Mouse (Mus musculus) lung, embryonic 16.5 days (tissue): Measurements from ENCODE around the gene Gm11020. TPM values are rescaled to one million over a fixed set of nuclear protein-coding genes. Genes with fewer than 3 reads are reported as not detected.

Experiments used
- ATAC-seq: fragments of 200-750 bp; cut with Nextera tagmentation; 2 replicates; pipeline ENCODE4 v1.8.0; 2017; ENCODE audit warnings: low read depth, mild to moderate bottlenecking, moderate library complexity
- H3K27ac ChIP-seq: fragments of 300-500 bp; sonication (generic); 2 replicates; pipeline ENCODE4 v1.5.1; 2014; ENCODE audit warnings: mild to moderate bottlenecking, control low read depth, low read length
- H3K27me3 ChIP-seq: fragments of 300-500 bp; sonication (generic); 2 replicates; pipeline ENCODE4 v1.6.1; 2014; ENCODE audit warnings: low read depth, low read length, mixed read lengths; ENCODE audit not compliant: control insufficient read depth, insufficient read depth
- H3K36me3 ChIP-seq: fragments of 300-500 bp; sonication (generic); 2 replicates; pipeline ENCODE4 v1.6.1; 2014; ENCODE audit warnings: low read length; ENCODE audit not compliant: control insufficient read depth, insufficient read depth
- H3K4me1 ChIP-seq: fragments of 300-500 bp; sonication (generic); replicated peaks from 2 replicates; pipeline ENCODE4 v1.6.1; 2014; ENCODE audit warnings: low read length, mixed read lengths; ENCODE audit not compliant: control insufficient read depth, insufficient read depth
- H3K4me2 ChIP-seq: fragments of 300-500 bp; sonication (generic); 2 replicates; pipeline ENCODE4 v1.6.1; 2014; ENCODE audit warnings: low read depth, low read length, control low read depth
- H3K4me3 ChIP-seq: fragments of 300-500 bp; sonication (generic); 2 replicates; pipeline ENCODE4 v1.5.1; 2014; ENCODE audit warnings: mild to moderate bottlenecking, low read length, control low read depth
- H3K9ac ChIP-seq: fragments of 300-500 bp; sonication (generic); 2 replicates; pipeline ENCODE4 v1.6.1; 2014; ENCODE audit warnings: low read length, control low read depth
- H3K9me3 ChIP-seq: fragments of 300-500 bp; sonication (generic); 2 replicates; pipeline ENCODE4 v1.6.1; 2016; ENCODE audit warnings: low read length; ENCODE audit not compliant: control insufficient read depth
- WGBS: fragments of 180-500 bp; shearing (Covaris S2); extraction: QIAGEN DNeasy Blood & Tissue Kit; methylation state at CpG from one replicate; pipeline ENCODE4 v1.1.7; 2014; 5-methylcytosine and 5-hydroxymethylcytosine counted together
- polyA plus RNA-seq: library from polyadenylated mRNA; unstranded; fragments of >200 nt; fragmentation: Nextera tagmentation; extraction: Ambion mirVana; gene quantifications from 2 replicates; pipeline ENCODE4 v1.2.1, GENCODE M21; 2015

The Gm11020 gene
- polyA plus RNA-seq, 1 experiment from 2014 or later, result not detected

DNA sequence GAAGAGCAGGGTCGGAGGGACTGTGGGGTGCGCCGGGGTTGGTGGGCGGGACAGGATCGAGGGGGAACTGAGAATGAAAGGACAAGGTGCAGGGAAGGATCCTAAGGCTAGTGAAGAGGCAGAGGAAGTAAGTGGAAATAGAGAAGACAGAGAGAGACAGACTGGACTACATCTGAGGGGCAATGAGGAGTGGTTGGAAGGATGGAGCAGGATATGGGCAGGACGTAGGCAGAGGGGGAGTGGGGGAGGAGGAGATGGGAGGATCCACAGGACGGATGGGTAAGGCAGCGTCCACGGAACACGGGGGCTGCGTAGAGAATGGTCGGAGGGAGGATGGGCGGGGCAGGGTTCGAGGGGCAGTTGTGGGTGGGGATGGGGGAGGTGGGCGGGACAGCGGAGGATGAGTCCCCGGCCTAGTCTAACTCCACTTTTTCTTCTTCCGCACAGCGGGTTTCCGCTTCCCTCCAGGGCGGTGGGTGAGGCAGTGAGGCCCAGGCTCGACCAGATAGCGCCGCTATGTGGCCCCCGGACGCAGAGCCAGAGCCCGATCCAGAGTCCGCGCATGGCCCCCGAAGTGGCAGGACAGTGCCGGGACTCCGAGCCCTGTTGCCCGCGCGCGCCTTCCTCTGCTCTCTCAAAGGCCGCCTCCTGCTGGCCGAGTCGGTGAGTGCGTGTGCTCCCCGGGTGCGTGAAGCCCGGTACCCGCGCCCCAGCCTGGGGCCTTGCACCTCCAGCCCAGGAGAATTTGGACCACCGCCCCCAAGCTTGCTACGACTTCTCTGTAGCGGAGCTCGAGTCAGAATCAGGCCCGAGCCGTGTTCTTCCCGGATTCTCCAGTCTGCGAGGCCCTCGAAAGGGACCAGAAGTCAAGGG is 19.1 kb downstream of the Gm11020 start:
- Histone ChIP-seq H3K4me1 (peaks cover 17% of the 10 kb centered on the region), H3K36me3 (peaks cover 2% of the 10 kb centered on the region; the same call in 1 of the 2 replicates), H3K27ac (peak overlapping the region; percentile 89), H3K27me3 (no peaks in the 10 kb centered on the region), H3K9me3 (no peaks in the 10 kb centered on the region; the same call in 1 of the 2 replicates), H3K4me2 (peak overlapping the region; percentile 81), H3K4me3 (peak overlapping the region; percentile 63), H3K9ac (peak overlapping the region; percentile 80)
- 2% methylated on average over 47 of the region's 54 CpGs for WGBS
- peak; percentile 85 for ATAC-seq

DNA sequence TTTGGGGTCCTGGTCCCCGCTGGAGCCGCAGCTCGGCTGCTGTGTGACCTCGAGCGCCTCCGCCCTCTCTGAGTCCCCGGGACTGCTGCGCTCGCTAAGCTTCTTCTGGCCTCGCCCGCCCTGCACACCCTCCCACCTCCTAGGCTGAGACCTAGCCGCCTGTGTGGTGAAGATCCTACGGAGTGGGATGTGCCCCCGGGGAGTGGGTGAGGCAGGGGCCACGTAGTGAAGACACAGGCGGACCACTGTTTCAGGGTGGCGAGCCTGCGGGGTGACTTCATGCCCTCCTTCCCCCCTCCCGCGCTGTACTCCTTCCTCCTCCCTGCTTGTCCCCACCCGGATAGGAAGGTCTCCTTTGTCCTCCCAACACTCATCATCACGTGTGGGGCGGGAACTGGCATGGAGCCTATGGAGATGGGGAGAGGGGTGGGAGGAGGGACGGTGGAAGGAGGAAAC is 19.8 kb downstream of the Gm11020 start:
- H3K4me2 ChIP-seq, result peak overlapping the region; percentile 81
- H3K36me3 ChIP-seq, result peaks cover 2% of the 10 kb centered on the region; the same call in 1 of the 2 replicates
- H3K4me3 ChIP-seq, result peak overlapping the region; percentile 63
- peak; percentile 69 for ATAC-seq
- H3K27ac ChIP-seq, result peak overlapping the region; percentile 89
- no peaks in the 10 kb centered on the region; the same call in 1 of the 2 replicates for H3K9me3 ChIP-seq
- H3K27me3 ChIP-seq, result no peaks in the 10 kb centered on the region
- H3K9ac ChIP-seq, result peak overlapping the region; percentile 80
- H3K4me1 ChIP-seq, result peaks cover 17% of the 10 kb centered on the region
- WGBS, result under 1% methylated on average over 24 of the region's 24 CpGs

DNA sequence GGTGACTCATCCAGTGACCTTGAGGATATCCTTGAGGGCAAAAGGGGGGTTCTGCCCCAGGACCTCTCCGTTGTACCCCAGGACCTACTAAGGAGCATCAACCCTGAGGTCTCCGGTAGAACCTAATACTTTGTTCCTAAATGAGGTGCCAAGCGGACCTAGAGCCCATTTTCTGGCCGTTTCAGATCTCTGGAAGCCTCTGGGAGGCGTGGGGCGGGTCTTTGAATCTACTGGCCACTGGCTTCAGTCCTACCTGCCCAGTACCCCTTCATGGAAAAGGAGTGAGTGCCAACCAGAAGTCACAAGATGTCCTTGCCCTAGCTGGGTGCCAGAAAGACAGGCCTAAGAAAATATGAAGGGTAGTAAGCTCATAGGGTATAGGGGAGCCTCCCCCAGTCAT is 20.3 kb downstream of the Gm11020 start:
- Histone ChIP-seq H3K27ac (peak overlapping the region; percentile 44), H3K4me3 (peak overlapping the region; percentile 63), H3K27me3 (no peaks in the 10 kb centered on the region), H3K4me1 (peaks cover 17% of the 10 kb centered on the region), H3K9me3 (no peaks in the 10 kb centered on the region; the same call in 1 of the 2 replicates), H3K9ac (peak overlapping the region; percentile 80; the same call in 1 of the 2 replicates), H3K4me2 (peak overlapping the region; percentile 81), H3K36me3 (peaks cover 2% of the 10 kb centered on the region; the same call in 1 of the 2 replicates)
- 41% methylated on average over 6 of the region's 6 CpGs for WGBS
- ATAC-seq, result no peak

DNA sequence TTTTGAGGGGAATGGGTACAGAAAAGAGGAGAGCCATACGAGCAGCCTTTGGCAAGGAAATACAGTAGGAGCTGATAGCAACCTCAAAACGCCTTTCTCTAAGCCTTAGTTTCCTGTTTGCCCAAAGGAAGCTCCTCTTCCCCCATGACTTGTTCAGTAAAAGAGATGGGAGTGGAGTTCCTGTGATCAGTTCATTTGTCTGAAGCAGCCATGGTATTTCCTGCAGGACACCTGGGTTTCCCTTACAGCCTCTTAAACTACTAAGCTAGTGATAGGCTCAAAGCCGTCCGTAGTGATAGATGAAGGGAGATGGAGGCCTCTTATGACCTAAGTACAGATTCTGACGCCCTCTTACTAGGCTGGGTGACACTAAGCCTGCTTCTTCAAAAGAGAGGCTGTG is 21.1 kb downstream of the Gm11020 start:
- Histone ChIP-seq H3K4me1 (peaks cover 17% of the 10 kb centered on the region), H3K27me3 (no peaks in the 10 kb centered on the region), H3K4me3 (no peak overlapping the region), H3K27ac (no peak overlapping the region), H3K9me3 (no peaks in the 10 kb centered on the region), H3K4me2 (0 out of 2 replicates have a peak overlapping the region, but pooled peaks have one; percentile 13), H3K36me3 (peaks cover 2% of the 10 kb centered on the region; the same call in 1 of the 2 replicates), H3K9ac (no peak overlapping the region)
- WGBS, result 51% methylated on average over 5 of the region's 5 CpGs
- ATAC-seq, result no peak

DNA sequence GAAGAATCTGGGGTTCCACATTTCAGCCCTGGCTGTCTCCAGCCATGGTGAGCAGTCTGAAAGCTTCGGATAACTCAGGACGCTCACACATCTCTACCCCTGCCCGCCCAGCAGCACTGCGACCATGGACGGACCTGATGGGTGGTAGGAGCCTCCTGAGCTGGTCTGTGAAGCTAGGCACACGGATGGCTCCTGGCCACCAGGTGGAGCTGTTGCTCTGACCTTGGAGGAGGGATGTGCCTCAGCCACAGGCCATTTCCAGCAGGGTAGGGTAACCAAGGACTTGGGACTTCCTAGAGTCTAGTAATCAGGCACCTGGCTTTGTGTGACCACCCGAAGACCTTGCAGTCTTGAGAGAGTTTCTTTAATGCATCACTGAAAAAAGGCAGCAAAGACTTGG is 22.6 kb downstream of the Gm11020 start:
- no peak overlapping the region for H3K27ac ChIP-seq
- peaks cover 2% of the 10 kb centered on the region; the same call in 1 of the 2 replicates for H3K36me3 ChIP-seq
- 12% methylated on average over 7 of the region's 7 CpGs for WGBS
- H3K4me3 ChIP-seq, result no peak overlapping the region
- H3K27me3 ChIP-seq, result no peaks in the 10 kb centered on the region
- no peak overlapping the region for H3K9ac ChIP-seq
- H3K4me1 ChIP-seq, result peaks cover 17% of the 10 kb centered on the region
- H3K9me3 ChIP-seq, result no peaks in the 10 kb centered on the region
- 0 out of 2 replicates have a peak, but pooled peaks have one; percentile 15 for ATAC-seq
- no peak overlapping the region for H3K4me2 ChIP-seq

DNA sequence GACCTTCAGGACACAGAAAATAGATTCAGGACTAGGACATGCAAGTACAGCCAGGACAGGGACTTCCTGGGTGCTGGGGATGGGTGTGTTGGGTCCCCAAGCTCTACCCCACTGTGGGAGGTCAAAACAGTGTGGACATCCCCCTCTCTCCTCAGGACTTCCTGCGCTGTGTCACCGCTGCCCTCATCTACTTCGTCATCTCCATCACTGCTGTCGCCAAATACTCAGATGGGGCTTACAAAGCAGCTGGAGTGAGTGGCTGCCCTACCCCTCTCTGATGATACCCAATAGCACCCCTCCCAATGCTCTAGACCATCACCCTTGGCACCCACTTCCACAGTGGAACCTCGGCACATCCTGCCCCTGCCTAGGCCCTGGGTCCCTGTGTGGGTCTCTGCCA is 23.3 kb downstream of the Gm11020 start:
- H3K36me3 ChIP-seq, result peaks cover 2% of the 10 kb centered on the region; the same call in 1 of the 2 replicates
- no peak for ATAC-seq
- H3K4me1 ChIP-seq, result peaks cover 14% of the 10 kb centered on the region
- H3K27ac ChIP-seq, result no peak overlapping the region
- H3K9me3 ChIP-seq, result no peaks in the 10 kb centered on the region
- H3K4me2 ChIP-seq, result no peak overlapping the region
- 80% methylated on average over 5 of the region's 5 CpGs for WGBS
- H3K9ac ChIP-seq, result no peak overlapping the region
- H3K4me3 ChIP-seq, result no peak overlapping the region
- no peaks in the 10 kb centered on the region for H3K27me3 ChIP-seq

DNA sequence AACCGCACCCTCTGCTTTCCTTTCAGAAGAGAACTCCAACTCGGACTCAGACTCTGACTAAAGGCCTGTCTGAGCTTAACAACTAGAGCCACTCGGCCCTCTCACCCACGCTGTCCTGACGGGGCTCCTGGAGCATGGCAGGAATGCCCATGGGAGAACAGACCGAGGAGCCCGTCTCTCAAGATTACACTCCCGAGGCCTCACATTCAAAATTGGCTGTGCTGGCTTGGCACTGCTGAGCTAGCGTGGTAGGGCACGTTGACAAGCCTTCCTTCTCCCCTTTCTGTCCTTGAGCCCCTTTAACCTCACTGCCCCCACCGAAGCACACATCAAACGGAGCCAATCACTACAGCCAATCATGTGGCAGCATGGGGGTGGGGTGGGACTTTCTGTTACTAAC is 25.3 kb downstream of the Gm11020 start:
- H3K9ac ChIP-seq, result no peak overlapping the region
- no peak overlapping the region for H3K4me2 ChIP-seq
- no peaks in the 10 kb centered on the region for H3K9me3 ChIP-seq
- no peak overlapping the region for H3K27ac ChIP-seq
- peaks cover 6% of the 10 kb centered on the region for H3K4me1 ChIP-seq
- 56% methylated on average over 12 of the region's 12 CpGs for WGBS
- ATAC-seq, result no peak
- no peaks in the 10 kb centered on the region for H3K27me3 ChIP-seq
- peaks cover 2% of the 10 kb centered on the region; the same call in 1 of the 2 replicates for H3K36me3 ChIP-seq
- H3K4me3 ChIP-seq, result no peak overlapping the region

DNA sequence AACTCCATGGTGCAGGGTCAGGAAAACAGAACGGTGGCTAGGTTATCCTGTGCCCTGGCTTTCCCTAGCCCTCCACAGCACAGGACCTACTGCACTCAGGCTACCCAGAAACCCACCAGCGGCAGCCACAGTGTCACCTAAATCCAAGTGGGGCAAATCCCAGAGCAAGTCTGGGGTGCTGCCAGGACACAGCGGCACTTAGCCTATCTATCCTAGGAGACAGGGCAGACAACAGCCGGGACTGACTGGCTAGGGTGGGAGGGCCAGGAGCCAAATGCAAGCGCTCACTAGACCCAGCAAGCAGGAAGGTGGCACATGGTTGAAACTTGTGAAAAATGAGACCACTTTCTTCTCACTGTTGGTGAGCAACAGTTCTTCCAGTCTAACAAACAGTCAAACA is 27.6 kb downstream of the Gm11020 start:
- Histone ChIP-seq H3K9me3 (no peaks in the 10 kb centered on the region), H3K36me3 (peaks cover 2% of the 10 kb centered on the region; the same call in 1 of the 2 replicates), H3K27ac (no peak overlapping the region), H3K4me2 (no peak overlapping the region), H3K4me1 (no peaks in the 10 kb centered on the region), H3K9ac (no peak overlapping the region), H3K4me3 (no peak overlapping the region), H3K27me3 (no peaks in the 10 kb centered on the region)
- no peak for ATAC-seq
- 71% methylated on average over 5 of the region's 5 CpGs for WGBS

DNA sequence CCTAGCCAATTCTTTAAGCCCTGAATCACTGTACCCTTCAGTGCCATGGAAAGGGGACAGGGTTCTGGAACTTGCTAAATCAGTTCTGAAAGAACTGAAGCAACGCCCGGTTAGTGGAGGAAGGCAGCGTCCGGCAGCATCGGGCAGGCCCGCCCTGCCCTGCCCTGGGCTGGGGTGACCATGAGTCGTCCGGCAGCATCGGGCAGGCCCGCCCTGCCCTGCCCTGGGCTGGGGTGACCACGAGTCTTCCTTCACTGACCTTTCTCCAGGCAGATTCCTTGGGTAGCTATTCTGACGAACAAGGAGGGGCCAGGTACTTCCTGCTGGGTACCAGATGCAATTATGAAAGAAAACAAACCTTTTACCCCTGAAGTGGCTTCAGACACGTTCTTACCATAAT is 28.7 kb downstream of the Gm11020 start:
- Histone ChIP-seq H3K4me1 (no peaks in the 10 kb centered on the region), H3K27ac (no peak overlapping the region), H3K36me3 (peaks cover 2% of the 10 kb centered on the region; the same call in 1 of the 2 replicates), H3K4me2 (no peak overlapping the region), H3K27me3 (no peaks in the 10 kb centered on the region), H3K9me3 (no peaks in the 10 kb centered on the region), H3K4me3 (no peak overlapping the region), H3K9ac (no peak overlapping the region)
- 69% methylated on average over 13 of the region's 13 CpGs for WGBS
- ATAC-seq, result no peak
